Mouse (Mus musculus): ENCODE results near the gene Ncoa1. TPM values are rescaled to one million over a fixed set of nuclear protein-coding genes. Genes with fewer than 3 reads are reported as not detected.

The Ncoa1 gene
- total and polyA plus RNA-seq, 3 experiments = 36.0 to 65.0 (median 45.0) TPM

DNA sequence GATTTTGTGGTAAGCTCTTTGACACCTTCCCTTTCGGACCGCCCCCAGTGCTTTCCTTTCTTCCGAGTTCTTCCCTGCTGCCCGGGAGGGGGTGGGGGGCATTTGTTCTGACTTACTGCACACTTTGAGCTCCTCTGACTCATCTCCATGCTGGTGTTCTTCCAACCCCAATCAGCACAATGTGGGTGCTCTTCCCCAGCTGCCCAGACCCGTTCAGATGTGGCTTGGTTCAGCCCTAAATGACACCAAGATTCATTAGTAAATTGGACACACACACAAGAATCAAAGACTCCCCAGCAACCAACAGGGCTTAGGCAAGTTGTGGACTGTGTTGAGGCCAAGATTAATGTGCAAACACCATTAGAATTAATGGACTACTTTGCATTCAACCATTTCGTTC lies 30.5 kb upstream of the Ncoa1 start:
- Histone ChIP-seq H3K9me3 (replicated peaks; ENCODE audit: insufficient read depth, low read length) (no peaks in the 10 kb centered on the region), H3K27ac (ENCODE audit: control insufficient read depth, low read depth, low read length) (no peak overlapping the region), H3K79me2 (ENCODE audit: control insufficient read depth, insufficient read depth, low read length, poor library complexity) (no peaks in the 10 kb centered on the region), H3K4me1 (ENCODE audit: control insufficient read depth in 1 of 2, insufficient read depth in 2 of 2, low read length in 2 of 2) (peaks cover 8 to 10% of the 10 kb centered on the region in 2 experiments; a peak in 3 of 4 replicates), H3K9ac (ENCODE audit: control insufficient read depth, low read depth, low read length, poor library complexity, severe bottlenecking) (no peak overlapping the region), H3K36me3 (ENCODE audit: control insufficient read depth in 1 of 2, insufficient read depth in 2 of 2, low read length in 2 of 2) (peaks cover 0 to 22% of the 10 kb centered on the region in 2 experiments; a peak in 2 of 4 replicates), H3K4me3 (ENCODE audit: control insufficient read depth in 1 of 2, insufficient read depth in 1 of 2, low read depth in 2 of 2, low read length in 2 of 2) (no peak overlapping the region), H3K27me3 (ENCODE audit: control insufficient read depth in 1 of 2, insufficient read depth in 2 of 2, low read length in 2 of 2) (no peaks in the 10 kb centered on the region)
- TF ChIP-seq TAL1 (IDR thresholded peaks at IDR 0.05; ENCODE audit: low read length) (no peak), POLR2AphosphoS5 (IDR thresholded peaks at IDR 0.05; ENCODE audit: borderline replicate concordance, low read depth, low read length) (no peak), ETS1 (IDR thresholded peaks at IDR 0.05; ENCODE audit: low read depth, low read length) (no peak), E2F4 (IDR thresholded peaks at IDR 0.05; ENCODE audit: borderline replicate concordance, low read depth, low read length) (no peak), ZNF384 (IDR thresholded peaks at IDR 0.05; ENCODE audit: low read depth, low read length) (no peak), CTCF (IDR thresholded peaks at IDR 0.05 in 2 of 3, conservative IDR thresholded peaks at IDR 0.05 in 1 of 3; ENCODE audit: control insufficient read depth in 1 of 3, insufficient read depth in 1 of 3, low read depth in 2 of 3, low read length in 3 of 3, poor library complexity in 1 of 3, severe bottlenecking in 1 of 3) (no peak), RCOR1 (IDR thresholded peaks at IDR 0.05; ENCODE audit: low read depth, low read length) (no peak), POLR2A (IDR thresholded peaks at IDR 0.05; ENCODE audit: control insufficient read depth in 1 of 2, insufficient read depth in 1 of 2, low read depth in 1 of 2, low read length in 2 of 2, poor library complexity in 1 of 2) (no peak), SMC3 (IDR thresholded peaks at IDR 0.05; ENCODE audit: low read depth, low read length) (no peak), MYB (IDR thresholded peaks at IDR 0.05; ENCODE audit: low read depth, low read length) (no peak)
- no peak for DNase-seq (ENCODE audit: low read depth, low spot score)

DNA sequence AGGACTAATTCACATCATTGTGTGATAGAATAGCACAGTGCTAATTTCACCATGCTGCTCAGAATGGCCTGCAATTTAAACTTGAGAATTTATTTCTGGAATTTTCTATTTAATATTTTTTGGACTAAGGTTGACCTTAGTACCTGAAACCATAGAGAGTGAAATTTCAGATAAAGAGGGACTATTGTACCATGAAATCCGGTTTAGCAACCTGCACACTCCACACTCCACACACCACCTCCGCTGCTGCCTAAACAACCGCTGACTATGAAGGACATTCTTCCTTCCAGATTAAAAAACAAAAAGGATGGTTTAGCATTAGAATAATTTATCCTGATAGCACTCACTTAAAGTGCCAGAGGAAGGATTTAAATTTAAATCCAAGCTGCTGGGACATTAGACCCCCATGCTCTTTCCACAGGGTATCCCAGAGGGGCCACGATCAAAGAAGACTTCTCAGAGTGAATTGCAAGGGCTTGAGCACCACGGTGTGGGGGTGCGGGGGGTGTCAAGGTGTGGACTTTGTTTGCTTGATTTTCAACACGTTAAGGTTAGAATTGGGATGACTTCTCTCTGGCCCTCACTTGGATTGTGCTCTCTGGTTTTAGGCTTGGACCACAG lies 29.9 kb upstream of the Ncoa1 start:
- Histone ChIP-seq H3K9me3 (replicated peaks; ENCODE audit: insufficient read depth, low read length) (no peaks in the 10 kb centered on the region), H3K4me1 (ENCODE audit: control insufficient read depth in 1 of 2, insufficient read depth in 2 of 2, low read length in 2 of 2) (peaks cover 10 to 12% of the 10 kb centered on the region in 2 experiments; a peak in 3 of 4 replicates), H3K36me3 (ENCODE audit: control insufficient read depth in 1 of 2, insufficient read depth in 2 of 2, low read length in 2 of 2) (peaks cover 0 to 27% of the 10 kb centered on the region in 2 experiments; a peak in 2 of 4 replicates), H3K79me2 (ENCODE audit: control insufficient read depth, insufficient read depth, low read length, poor library complexity) (no peaks in the 10 kb centered on the region), H3K9ac (ENCODE audit: control insufficient read depth, low read depth, low read length, poor library complexity, severe bottlenecking) (no peak overlapping the region), H3K4me3 (ENCODE audit: control insufficient read depth in 1 of 2, insufficient read depth in 1 of 2, low read depth in 2 of 2, low read length in 2 of 2) (no peak overlapping the region), H3K27me3 (ENCODE audit: control insufficient read depth in 1 of 2, insufficient read depth in 2 of 2, low read length in 2 of 2) (no peaks in the 10 kb centered on the region), H3K27ac (ENCODE audit: control insufficient read depth, low read depth, low read length) (no peak overlapping the region)
- no peak for TF ChIP-seq CTCF (IDR thresholded peaks at IDR 0.05 in 2 of 3, conservative IDR thresholded peaks at IDR 0.05 in 1 of 3; ENCODE audit: control insufficient read depth in 1 of 3, insufficient read depth in 1 of 3, low read depth in 2 of 3, low read length in 3 of 3, poor library complexity in 1 of 3, severe bottlenecking in 1 of 3)
- no peak for TF ChIP-seq RCOR1 (IDR thresholded peaks at IDR 0.05; ENCODE audit: low read depth, low read length)
- TF ChIP-seq JUND (IDR thresholded peaks at IDR 0.05; ENCODE audit: low read depth, low read length) = no peak
- no peak for TF ChIP-seq TBP (IDR thresholded peaks at IDR 0.05; ENCODE audit: low read depth, low read length)
- no peak for TF ChIP-seq ZNF384 (IDR thresholded peaks at IDR 0.05; ENCODE audit: low read depth, low read length)
- TF ChIP-seq SMC3 (IDR thresholded peaks at IDR 0.05; ENCODE audit: low read depth, low read length) = no peak
- TF ChIP-seq GABPA (IDR thresholded peaks at IDR 0.05; ENCODE audit: low read depth, low read length) = no peak
- no peak for TF ChIP-seq NELFE (IDR thresholded peaks at IDR 0.05; ENCODE audit: low read depth, low read length)
- TF ChIP-seq EP300 (IDR thresholded peaks at IDR 0.05; ENCODE audit: low read depth in 1 of 2, low read length in 2 of 2) = no peak
- no peak for TF ChIP-seq MAX (IDR thresholded peaks at IDR 0.05; ENCODE audit: low read length)
- DNase-seq (ENCODE audit: low read depth, low spot score) = no peak

All from MEL (cell line).